Mouse (Mus musculus) embryonic facial prominence, embryonic 10.5 days (tissue): ENCODE data around the gene 1700056E22Rik. TPM values are rescaled to one million over a fixed set of nuclear protein-coding genes. Genes with fewer than 3 reads are reported as not detected.

Source experiments
- DNase-seq: peaks from one replicate; pipeline ENCODE4 v3.0.0-alpha.2; 2017; ENCODE audit warnings: low spot score
- H3K27ac ChIP-seq: fragments of 300-500 bp; sonication (generic); replicated peaks from 2 replicates; pipeline ENCODE4 v1.5.1; 2016; ENCODE audit warnings: mild to moderate bottlenecking
- H3K27me3 ChIP-seq: fragments of 300-500 bp; sonication (generic); replicated peaks from 2 replicates; pipeline ENCODE4 v1.6.1; 2016; ENCODE audit warnings: low read depth, mild to moderate bottlenecking; ENCODE audit not compliant: poor library complexity, severe bottlenecking
- H3K36me3 ChIP-seq: fragments of 300-500 bp; sonication (generic); replicated peaks from 2 replicates; pipeline ENCODE4 v1.6.1; 2016; ENCODE audit warnings: mild to moderate bottlenecking, moderate library complexity
- H3K4me1 ChIP-seq: fragments of 300-500 bp; sonication (generic); 2 replicates; pipeline ENCODE4 v1.6.1; 2016
- H3K4me3 ChIP-seq: fragments of 300-500 bp; sonication (generic); 2 replicates; pipeline ENCODE4 v1.5.1; 2016; ENCODE audit warnings: mild to moderate bottlenecking, moderate library complexity
- H3K9me3 ChIP-seq: fragments of 300-500 bp; sonication (generic); 2 replicates; pipeline ENCODE4 v1.6.1; 2016; ENCODE audit warnings: mild to moderate bottlenecking
- WGBS: fragments of 180-500 bp; shearing (Covaris S2); methylation state at CpG from one replicate; pipeline ENCODE4 v1.1.7; 2016; 5-methylcytosine and 5-hydroxymethylcytosine counted together
- polyA plus RNA-seq: library from polyadenylated mRNA; unstranded; fragments of >200 nt; fragmentation: Nextera tagmentation; extraction: Ambion mirVana; gene quantifications from 2 replicates; pipeline ENCODE4 v1.2.1, GENCODE M21; 2016

The 1700056E22Rik gene
- polyA plus RNA-seq, 1 experiment from 2014 or later, result 1.1 TPM

- 89% methylated on average over 9 of the region's 9 CpGs for WGBS
- Histone ChIP-seq H3K36me3 (no peaks in the 10 kb centered on the region), H3K27me3 (no peaks in the 10 kb centered on the region), H3K4me1 (peaks cover 47% of the 10 kb centered on the region), H3K27ac (no peak overlapping the region), H3K4me3 (no peak overlapping the region), H3K9me3 (no peaks in the 10 kb centered on the region)
- no peak for DNase-seq
Observed at GRCm38 (mm10) chr1:184047818-184048217, 13.7 kb upstream of the 1700056E22Rik start.

- WGBS, result 24% methylated on average over 6 of the region's 6 CpGs
- H3K4me3 ChIP-seq, result 0 out of 2 replicates have a peak overlapping the region, but pooled peaks have one; percentile 13
- no peaks in the 10 kb centered on the region for H3K9me3 ChIP-seq
- H3K27me3 ChIP-seq, result no peaks in the 10 kb centered on the region
- peaks cover 49% of the 10 kb centered on the region for H3K4me1 ChIP-seq
- H3K36me3 ChIP-seq, result no peaks in the 10 kb centered on the region
- peak overlapping the region; percentile 61 for H3K27ac ChIP-seq
- DNase-seq, result peak; percentile 82
Observed at GRCm38 (mm10) chr1:184046070-184046677, 12.1 kb upstream of the 1700056E22Rik start.

GRCm38 (mm10) chr1:184043391-184043790 lies 9.3 kb upstream of the 1700056E22Rik start:
- DNase-seq, result no peak
- peaks cover 49% of the 10 kb centered on the region for H3K4me1 ChIP-seq
- H3K36me3 ChIP-seq, result no peaks in the 10 kb centered on the region
- no peaks in the 10 kb centered on the region for H3K9me3 ChIP-seq
- H3K27me3 ChIP-seq, result no peaks in the 10 kb centered on the region
- no peak overlapping the region for H3K27ac ChIP-seq
- no peak overlapping the region for H3K4me3 ChIP-seq
- 86% methylated on average over 6 of the region's 6 CpGs for WGBS

- Histone ChIP-seq H3K36me3 (no peaks in the 10 kb centered on the region; the same call in 1 of the 2 replicates), H3K27me3 (no peaks in the 10 kb centered on the region), H3K9me3 (no peaks in the 10 kb centered on the region), H3K4me3 (no peak overlapping the region), H3K4me1 (peaks cover 49% of the 10 kb centered on the region), H3K27ac (peak overlapping the region; percentile 40; the same call in 1 of the 2 replicates)
- WGBS, result 78% methylated on average over 9 of the region's 9 CpGs
- no peak for DNase-seq
Observed at GRCm38 (mm10) chr1:184042745-184043144, 8.6 kb upstream of the 1700056E22Rik start.

GRCm38 (mm10) chr1:184041778-184042573 lies 7.9 kb upstream of the 1700056E22Rik start:
- Histone ChIP-seq H3K4me3 (no peak overlapping the region), H3K27ac (peak overlapping the region; percentile 40), H3K9me3 (no peaks in the 10 kb centered on the region), H3K36me3 (peaks cover 2% of the 10 kb centered on the region; the same call in 1 of the 2 replicates), H3K4me1 (peaks cover 43% of the 10 kb centered on the region), H3K27me3 (0 out of 2 replicates have a peak, but pooled peaks cover under 1% of the 10 kb centered on the region)
- DNase-seq, result no peak
- WGBS, result 67% methylated on average over 9 of the region's 9 CpGs

GRCm38 (mm10) chr1:184040906-184041305 lies 6.8 kb upstream of the 1700056E22Rik start:
- 77% methylated on average over 1 of the region's 1 CpGs for WGBS
- no peak for DNase-seq
- Histone ChIP-seq H3K4me1 (peaks cover 38% of the 10 kb centered on the region), H3K9me3 (no peaks in the 10 kb centered on the region), H3K27me3 (peaks cover 11% of the 10 kb centered on the region; the same call in 1 of the 2 replicates), H3K27ac (no peak overlapping the region), H3K36me3 (peaks cover 4% of the 10 kb centered on the region; the same call in 1 of the 2 replicates), H3K4me3 (no peak overlapping the region)

GRCm38 (mm10) chr1:184040181-184040580 lies 6.1 kb upstream of the 1700056E22Rik start:
- 76% methylated on average over 11 of the region's 11 CpGs for WGBS
- H3K36me3 ChIP-seq, result peaks cover 4% of the 10 kb centered on the region; the same call in 1 of the 2 replicates
- DNase-seq, result no peak

GRCm38 (mm10) chr1:184039301-184039700 lies 5.2 kb upstream of the 1700056E22Rik start:
- 90% methylated on average over 10 of the region's 10 CpGs for WGBS
- Histone ChIP-seq H3K27me3 (peaks cover 13% of the 10 kb centered on the region; the same call in 1 of the 2 replicates), H3K9me3 (no peaks in the 10 kb centered on the region), H3K4me1 (peaks cover 38% of the 10 kb centered on the region), H3K27ac (no peak overlapping the region), H3K4me3 (no peak overlapping the region), H3K36me3 (peaks cover 4% of the 10 kb centered on the region; the same call in 1 of the 2 replicates)
- no peak for DNase-seq

More at GRCm38 (mm10) chr1:184040181-184040580, 6.1 kb upstream of the 1700056E22Rik start:
- H3K27me3 ChIP-seq, result peaks cover 13% of the 10 kb centered on the region; the same call in 1 of the 2 replicates
- no peak overlapping the region for H3K4me3 ChIP-seq
- no peak overlapping the region for H3K27ac ChIP-seq
- no peaks in the 10 kb centered on the region for H3K9me3 ChIP-seq
- H3K4me1 ChIP-seq, result peaks cover 38% of the 10 kb centered on the region

- H3K36me3 ChIP-seq, result peaks cover 4% of the 10 kb centered on the region; the same call in 1 of the 2 replicates
- peaks cover 13% of the 10 kb centered on the region; the same call in 1 of the 2 replicates for H3K27me3 ChIP-seq
- no peak for DNase-seq
- 88% methylated on average over 4 of the region's 4 CpGs for WGBS
- no peak overlapping the region for H3K27ac ChIP-seq
- no peaks in the 10 kb centered on the region for H3K9me3 ChIP-seq
- H3K4me3 ChIP-seq, result no peak overlapping the region
- H3K4me1 ChIP-seq, result peaks cover 43% of the 10 kb centered on the region
Observed at GRCm38 (mm10) chr1:184037802-184038201, 3.7 kb upstream of the 1700056E22Rik start.

GRCm38 (mm10) chr1:184035346-184035903 lies 1.3 kb upstream of the 1700056E22Rik start:
- Histone ChIP-seq H3K36me3 (peaks cover 4% of the 10 kb centered on the region; the same call in 1 of the 2 replicates), H3K4me1 (peaks cover 35% of the 10 kb centered on the region), H3K27me3 (peaks cover 32% of the 10 kb centered on the region), H3K27ac (peak overlapping the region; percentile 96), H3K9me3 (no peaks in the 10 kb centered on the region), H3K4me3 (peak overlapping the region; percentile 86)
- DNase-seq, result no peak
- WGBS, result 8% methylated on average over 12 of the region's 12 CpGs

- Histone ChIP-seq H3K36me3 (peaks cover 4% of the 10 kb centered on the region; the same call in 1 of the 2 replicates), H3K9me3 (no peaks in the 10 kb centered on the region), H3K4me3 (peak overlapping the region; percentile 86), H3K27me3 (peaks cover 32% of the 10 kb centered on the region), H3K4me1 (peaks cover 30% of the 10 kb centered on the region), H3K27ac (peak overlapping the region; percentile 96)
- DNase-seq, result peak; percentile 52
- under 1% methylated on average over 12 of the region's 12 CpGs for WGBS
Observed at GRCm38 (mm10) chr1:184034741-184035181, 660 bp upstream of the 1700056E22Rik start.

GRCm38 (mm10) chr1:184033390-184034010 lies 601 bp downstream of the 1700056E22Rik start:
- no peaks in the 10 kb centered on the region for H3K9me3 ChIP-seq
- under 1% methylated on average over 63 of the region's 63 CpGs for WGBS
- H3K4me3 ChIP-seq, result peak overlapping the region; percentile 86
- peaks cover 30% of the 10 kb centered on the region for H3K4me1 ChIP-seq
- H3K27me3 ChIP-seq, result peaks cover 32% of the 10 kb centered on the region
- peaks cover 4% of the 10 kb centered on the region; the same call in 1 of the 2 replicates for H3K36me3 ChIP-seq
- no peak for DNase-seq
- H3K27ac ChIP-seq, result peak overlapping the region; percentile 96
